Mouse (Mus musculus): ENCODE measurements around the gene Pnma1.

DNA sequence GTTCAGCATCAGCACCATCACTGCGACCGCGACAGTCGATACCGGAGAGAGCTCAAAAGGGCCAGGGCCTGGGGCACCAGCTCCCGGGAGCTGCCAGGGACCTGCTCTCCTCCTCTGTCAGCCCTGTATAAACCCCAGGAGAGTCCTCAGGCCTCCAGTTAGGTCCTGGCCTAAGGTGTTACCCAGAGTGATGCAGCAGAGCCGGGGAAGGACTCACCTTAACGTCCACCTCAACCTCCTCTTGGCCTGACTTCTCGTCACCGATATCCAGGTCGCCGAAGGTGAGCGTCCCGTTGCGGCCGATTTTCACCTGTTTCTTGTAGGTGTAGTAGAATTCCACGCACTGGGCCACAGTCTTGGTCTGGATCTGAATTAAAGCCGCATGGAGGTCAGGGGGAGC is 7.9 kb upstream of the Pnma1 start:
- TF ChIP-seq CTCF (IDR thresholded peaks at IDR 0.05; ENCODE audit: borderline replicate concordance, extremely low read depth, insufficient read depth, insufficient read length) (no peak), POLR2A (IDR thresholded peaks at IDR 0.05; ENCODE audit: borderline replicate concordance, extremely low read depth, insufficient read depth, insufficient read length, poor library complexity, severe bottlenecking) (no peak)
